Mouse (Mus musculus) cortical plate, adult 2 months (tissue): ENCODE measurements around the gene Hmgn1.

Source experiments
- CTCF ChIP-seq: fragments of 200-500 bp; IDR thresholded peaks from 2 replicates; pipeline ENCODE4 v1.5.1; 2011; ENCODE audit warnings: mild to moderate bottlenecking, control low read depth, low read length; ENCODE audit not compliant: insufficient read depth; ENCODE audit errors: extremely low read depth
- POLR2A ChIP-seq: fragments of 200-500 bp; IDR thresholded peaks from 2 replicates; pipeline ENCODE4 v1.6.1; 2011; ENCODE audit warnings: mild to moderate bottlenecking, low read length, control low read depth; ENCODE audit not compliant: insufficient read depth; ENCODE audit errors: extremely low read depth

- TF ChIP-seq POLR2A (no peak), CTCF (no peak)
These were observed 28.5 kb upstream of the Hmgn1 start for GRCm38 (mm10) chr16:96156019-96156418.
